Mouse (Mus musculus) ES-Bruce4 (cell line): ENCODE measurements around the gene Zfp775.

Experiments
- CTCF ChIP-seq: IDR thresholded peaks from one replicate; pipeline ENCODE4 v1.8.1; 2011; ENCODE audit warnings: low read depth, low read length
- EP300 ChIP-seq: IDR thresholded peaks from 2 replicates; pipeline ENCODE4 v1.6.1; 2011; ENCODE audit warnings: low read depth, low read length; ENCODE audit not compliant: insufficient read depth
- POLR2A ChIP-seq: IDR thresholded peaks from one replicate; pipeline ENCODE4 v1.8.1; 2011; ENCODE audit warnings: low read length; ENCODE audit not compliant: insufficient read depth

DNA sequence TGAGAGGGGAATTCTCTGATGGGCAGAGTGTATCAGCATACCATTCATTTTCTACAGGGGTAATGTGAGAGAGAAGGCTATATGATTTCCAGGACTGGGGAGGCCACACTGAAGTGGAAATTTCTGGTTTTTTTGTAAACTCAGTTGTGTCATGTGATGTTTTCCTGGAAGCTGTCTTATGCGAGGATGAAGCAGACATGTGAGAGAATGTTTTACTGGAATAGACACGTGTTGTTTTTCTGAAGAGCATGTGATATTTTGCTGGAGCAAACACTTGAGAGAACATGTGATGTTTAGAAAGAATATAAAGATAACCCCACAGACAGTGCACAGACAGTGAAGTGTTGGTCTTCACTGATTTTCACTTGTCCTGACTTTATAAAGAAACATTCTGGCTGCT lies 36.7 kb downstream of the Zfp775 start:
- no peak for TF ChIP-seq EP300
- no peak for TF ChIP-seq POLR2A
- TF ChIP-seq CTCF: no peak
